Mouse (Mus musculus) MEL (cell line): ENCODE results near the gene Ppp2r5b. TPM values are rescaled to one million over a fixed set of nuclear protein-coding genes. Genes with fewer than 3 reads are reported as not detected.

Experiments
- DNase-seq: peaks from one replicate; pipeline ENCODE4 v3.0.0; 2011; ENCODE audit warnings: low read depth, low spot score
- H3K27ac ChIP-seq: 2 replicates; pipeline ENCODE4 v1.5.1; 2012; ENCODE audit warnings: low read depth, mild to moderate bottlenecking, control low read depth, low read length, moderate library complexity; ENCODE audit not compliant: control insufficient read depth
- H3K27me3 ChIP-seq, 2 experiments: fragments of 150-350 bp in 1 of 2; sonication (generic) in 1 of 2; 2 replicates each; pipeline ENCODE4 v1.6.1; 2012; ENCODE audit warnings: low read length in 2 of 2, mild to moderate bottlenecking in 2 of 2, improper control_type of control experiment in 1 of 2, moderate library complexity in 1 of 2; ENCODE audit not compliant: insufficient read depth in 2 of 2, control insufficient read depth in 1 of 2
- H3K36me3 ChIP-seq, 2 experiments: 2 replicates each; pipeline ENCODE4 v1.6.1; 2012 to 2014; ENCODE audit warnings: low read length in 2 of 2, improper control_type of control experiment in 1 of 2, inconsistent platforms in 1 of 2, mild to moderate bottlenecking in 1 of 2; ENCODE audit not compliant: insufficient read depth in 2 of 2, control insufficient read depth in 1 of 2
- H3K4me1 ChIP-seq, 2 experiments: fragments of 150-350 bp in 1 of 2; sonication (generic) in 1 of 2; 2 replicates each; pipeline ENCODE4 v1.6.1; 2012; ENCODE audit warnings: low read length in 2 of 2, improper control_type of control experiment in 1 of 2, mild to moderate bottlenecking in 1 of 2; ENCODE audit not compliant: insufficient read depth in 2 of 2, control insufficient read depth in 1 of 2
- H3K4me3 ChIP-seq, 2 experiments: fragments of 150-350 bp in 1 of 2; sonication (generic) in 1 of 2; 2 replicates each; pipeline ENCODE4 v1.5.1; 2012; ENCODE audit warnings: low read depth in 2 of 2, low read length in 2 of 2, mild to moderate bottlenecking in 2 of 2, moderate library complexity in 2 of 2, control low read depth in 1 of 2, improper control_type of control experiment in 1 of 2; ENCODE audit not compliant: control insufficient read depth in 1 of 2, insufficient read depth in 1 of 2
- H3K79me2 ChIP-seq: 2 replicates; pipeline ENCODE4 v1.6.1; 2012; ENCODE audit warnings: mild to moderate bottlenecking, low read length, moderate library complexity; ENCODE audit not compliant: control insufficient read depth, poor library complexity, insufficient read depth
- H3K9ac ChIP-seq: 2 replicates; pipeline ENCODE4 v1.6.1; 2012; ENCODE audit warnings: low read depth, mild to moderate bottlenecking, control low read depth, low read length, moderate library complexity; ENCODE audit not compliant: control insufficient read depth, poor library complexity, severe bottlenecking
- H3K9me3 ChIP-seq: fragments of 150-350 bp; sonication (generic); replicated peaks from 2 replicates; pipeline ENCODE4 v1.6.1; 2012; ENCODE audit warnings: mild to moderate bottlenecking, low read length, improper control_type of control experiment, moderate library complexity; ENCODE audit not compliant: insufficient read depth
- BHLHE40 ChIP-seq: IDR thresholded peaks from 2 replicates; pipeline ENCODE4 v1.6.1; 2012; ENCODE audit warnings: low read depth, mild to moderate bottlenecking, inconsistent platforms, low read length, improper control_type of control experiment, borderline replicate concordance
- CHD1 ChIP-seq: IDR thresholded peaks from 2 replicates; pipeline ENCODE4 v1.6.1; 2012; ENCODE audit warnings: low read depth, mild to moderate bottlenecking, inconsistent platforms, low read length, improper control_type of control experiment
- CHD2 ChIP-seq: IDR thresholded peaks from 2 replicates; pipeline ENCODE4 v1.6.1; 2011; ENCODE audit warnings: low read length, improper control_type of control experiment
- CTCF ChIP-seq, 3 experiments: IDR thresholded peaks in 2 of 3; conservative IDR thresholded peaks in 1 of 3; 2 replicates each; pipeline ENCODE4 v1.5.1; 2011 to 2012; ENCODE audit warnings: low read length in 3 of 3, low read depth in 2 of 3, mild to moderate bottlenecking in 2 of 3, improper control_type of control experiment in 1 of 3, inconsistent platforms in 1 of 3, mixed read lengths in 1 of 3, moderate library complexity in 1 of 3; ENCODE audit not compliant: control insufficient read depth in 1 of 3, insufficient read depth in 1 of 3, poor library complexity in 1 of 3, severe bottlenecking in 1 of 3
- E2F4 ChIP-seq: IDR thresholded peaks from 2 replicates; pipeline ENCODE4 v1.6.1; 2011; ENCODE audit warnings: low read depth, low read length, improper control_type of control experiment, borderline replicate concordance
- ELF1 ChIP-seq: IDR thresholded peaks from 2 replicates; pipeline ENCODE4 v1.6.1; 2014; ENCODE audit warnings: low read depth, mild to moderate bottlenecking, inconsistent platforms, low read length, improper control_type of control experiment, moderate library complexity
- GATA1 ChIP-seq: IDR thresholded peaks from 2 replicates; pipeline ENCODE4 v1.6.1; 2011; ENCODE audit warnings: low read depth, low read length, improper control_type of control experiment
- HCFC1 ChIP-seq: IDR thresholded peaks from 2 replicates; pipeline ENCODE4 v1.6.1; 2012; ENCODE audit warnings: low read depth, mild to moderate bottlenecking, inconsistent platforms, low read length, improper control_type of control experiment, moderate library complexity
- JUND ChIP-seq: IDR thresholded peaks from 2 replicates; pipeline ENCODE4 v1.6.1; 2011; ENCODE audit warnings: low read depth, mild to moderate bottlenecking, improper control_type of control experiment, low read length
- KAT2A ChIP-seq: conservative IDR thresholded peaks from 2 replicates; pipeline ENCODE4 v1.6.1; 2012; ENCODE audit warnings: low read depth, low read length, improper control_type of control experiment, inconsistent platforms
- MAFK ChIP-seq: IDR thresholded peaks from 2 replicates; pipeline ENCODE4 v1.6.1; 2011; ENCODE audit warnings: low read depth, mild to moderate bottlenecking, low read length, improper control_type of control experiment, borderline replicate concordance
- MXI1 ChIP-seq: IDR thresholded peaks from 2 replicates; pipeline ENCODE4 v1.6.1; 2011; ENCODE audit warnings: mild to moderate bottlenecking, low read depth, low read length, improper control_type of control experiment
- MYC ChIP-seq: IDR thresholded peaks from 2 replicates; pipeline ENCODE4 v1.6.1; 2011; ENCODE audit warnings: low read depth, mild to moderate bottlenecking, low read length, improper control_type of control experiment, moderate library complexity
- NELFE ChIP-seq: IDR thresholded peaks from 2 replicates; pipeline ENCODE4 v1.6.1; 2011; ENCODE audit warnings: low read depth, low read length, improper control_type of control experiment
- NRF1 ChIP-seq: IDR thresholded peaks from 2 replicates; pipeline ENCODE4 v1.6.1; 2014; ENCODE audit warnings: low read depth, mild to moderate bottlenecking, inconsistent platforms, low read length, improper control_type of control experiment, moderate library complexity; ENCODE audit not compliant: poor library complexity, insufficient read depth, severe bottlenecking
- POLR2A ChIP-seq, 2 experiments: IDR thresholded peaks; 2 replicates each; pipeline ENCODE4 v1.6.1; 2011 to 2012; ENCODE audit warnings: low read length in 2 of 2, mild to moderate bottlenecking in 2 of 2, control low read depth in 1 of 2, improper control_type of control experiment in 1 of 2, low read depth in 1 of 2, moderate library complexity in 1 of 2; ENCODE audit not compliant: control insufficient read depth in 1 of 2, insufficient read depth in 1 of 2, poor library complexity in 1 of 2
- POLR2AphosphoS2 ChIP-seq: IDR thresholded peaks from 2 replicates; pipeline ENCODE4 v1.6.1; 2011; ENCODE audit warnings: low read length, improper control_type of control experiment
- POLR2AphosphoS5 ChIP-seq: IDR thresholded peaks from 2 replicates; pipeline ENCODE4 v1.6.1; 2012; ENCODE audit warnings: low read depth, borderline replicate concordance, mild to moderate bottlenecking, inconsistent platforms, low read length, moderate library complexity, mixed read lengths
- RAD21 ChIP-seq: IDR thresholded peaks from 2 replicates; pipeline ENCODE4 v1.6.1; 2011; ENCODE audit warnings: mild to moderate bottlenecking, low read depth, low read length, improper control_type of control experiment
- RCOR1 ChIP-seq: IDR thresholded peaks from 2 replicates; pipeline ENCODE4 v1.6.1; 2012; ENCODE audit warnings: low read depth, mild to moderate bottlenecking, inconsistent platforms, low read length, improper control_type of control experiment
- SMC3 ChIP-seq: IDR thresholded peaks from 2 replicates; pipeline ENCODE4 v1.6.1; 2011; ENCODE audit warnings: low read depth, low read length, improper control_type of control experiment
- TAL1 ChIP-seq: IDR thresholded peaks from 2 replicates; pipeline ENCODE4 v1.6.1; 2012; ENCODE audit warnings: mild to moderate bottlenecking, inconsistent platforms, low read length, moderate library complexity, mixed read lengths
- TBP ChIP-seq: IDR thresholded peaks from 2 replicates; pipeline ENCODE4 v1.8.0; 2011; ENCODE audit warnings: low read depth, low read length, improper control_type of control experiment
- UBTF ChIP-seq: IDR thresholded peaks from 2 replicates; pipeline ENCODE4 v1.6.1; 2012; ENCODE audit warnings: low read depth, mild to moderate bottlenecking, inconsistent platforms, low read length, improper control_type of control experiment, moderate library complexity, borderline replicate concordance; ENCODE audit not compliant: insufficient read depth
- ZC3H11A ChIP-seq: IDR thresholded peaks from 2 replicates; pipeline ENCODE4 v1.6.1; 2012; ENCODE audit warnings: low read depth, mild to moderate bottlenecking, inconsistent platforms, low read length, improper control_type of control experiment
- ZNF384 ChIP-seq: IDR thresholded peaks from 2 replicates; pipeline ENCODE4 v1.6.1; 2012; ENCODE audit warnings: low read depth, mild to moderate bottlenecking, inconsistent platforms, low read length, improper control_type of control experiment
- polyA plus RNA-seq, 2 experiments: library from polyadenylated mRNA; stranded (reverse) in 1 of 2; unstranded in 1 of 2; fragments of >175 nt in 1 of 2; fragments of >200 nt in 1 of 2; gene quantifications; 2 replicates each; pipeline versions ENCODE4 v1.2.1 to v1.2.4; 2012; ENCODE audit warnings: low replicate concordance in 2 of 2, low read depth in 1 of 2; ENCODE audit not compliant: insufficient read length in 2 of 2, insufficient read depth in 1 of 2, missing spikeins in 1 of 2
- total RNA-seq: library from RNA; depleted of rRNA; stranded (reverse); fragments of 300-350 nt; gene quantifications from 2 replicates; pipeline ENCODE4 v1.2.3, GENCODE M21; 2012

The Ppp2r5b gene
- total and polyA plus RNA-seq, 3 experiments, result 14.7 to 15.6 TPM; not detected in 1

GRCm38 (mm10) chr19:6241274-6242107, 5.8 kb upstream of the Ppp2r5b start, which contains the start of gene Atg2a (continued):
- TF ChIP-seq POLR2AphosphoS5 (no peak), TAL1 (no peak), BHLHE40 (no peak), HCFC1 (peak; percentile 89), KAT2A (no peak; the same call in 1 of the 2 replicates), ELF1 (peak; percentile 46; the same call in 1 of the 2 replicates), POLR2AphosphoS2 (no peak), RAD21 (no peak), CTCF (IDR thresholded peaks at IDR 0.05 in 2 of 3, conservative IDR thresholded peaks at IDR 0.05 in 1 of 3; ENCODE audit: control insufficient read depth in 1 of 3, insufficient read depth in 1 of 3, low read depth in 2 of 3, low read length in 3 of 3, poor library complexity in 1 of 3, severe bottlenecking in 1 of 3) (no peak), MXI1 (no peak; the same call in 1 of the 2 replicates), CHD2 (no peak), TBP (no peak; the same call in 1 of the 2 replicates)

- Histone ChIP-seq H3K4me3 (peak overlapping the region; percentile 6 to 36), H3K9ac (peak overlapping the region; percentile 60), H3K36me3 (peaks cover 0 to 31% of the 10 kb centered on the region in 2 experiments; a peak in 2 of 4 replicates), H3K27me3 (no peaks in the 10 kb centered on the region), H3K4me1 (peaks cover 6 to 40% of the 10 kb centered on the region in 2 experiments), H3K27ac (peak overlapping the region; percentile 94), H3K79me2 (peaks cover 11% of the 10 kb centered on the region), H3K9me3 (no peaks in the 10 kb centered on the region)
- no peak for DNase-seq
- TF ChIP-seq CHD1 (no peak), SMC3 (no peak), RCOR1 (no peak), ZNF384 (0 out of 2 replicates have a peak, but pooled peaks have one; percentile 6), NELFE (0 out of 2 replicates have a peak, but pooled peaks have one; percentile 6)
These were observed 5.1 kb upstream of the Ppp2r5b start for GRCm38 (mm10) chr19:6240725-6241124.

DNA sequence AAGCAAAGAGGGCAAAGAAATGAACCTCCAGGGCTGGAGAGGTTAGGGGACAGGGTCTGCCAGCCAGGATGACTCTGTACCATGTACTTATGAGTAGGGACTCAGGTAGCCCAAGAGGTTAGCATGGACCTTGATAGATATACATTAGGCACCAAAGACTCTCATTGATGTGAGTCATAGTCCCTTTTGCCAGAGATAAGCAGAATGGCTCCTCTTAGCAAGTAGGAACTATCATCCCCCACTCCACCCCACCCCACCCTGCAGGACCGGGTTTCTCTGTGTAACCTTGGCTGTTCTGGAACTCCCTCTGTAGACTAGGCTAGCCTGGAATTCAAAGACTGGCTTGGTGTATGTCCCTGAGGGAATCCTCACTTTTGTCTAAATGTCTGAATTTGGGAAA, 4.5 kb upstream of the Ppp2r5b start:
- DNase-seq, result peak; percentile 78
- H3K4me1 ChIP-seq, result peaks cover 6 to 42% of the 10 kb centered on the region in 2 experiments
- H3K27ac ChIP-seq, result peak overlapping the region; percentile 94
- TF ChIP-seq TBP (no peak), ZC3H11A (no peak), MAFK (no peak), POLR2A (IDR thresholded peaks at IDR 0.05; ENCODE audit: control insufficient read depth in 1 of 2, insufficient read depth in 1 of 2, low read depth in 1 of 2, low read length in 2 of 2, poor library complexity in 1 of 2) (no peak), ELF1 (no peak), MYC (peak; percentile 38; the same call in 1 of the 2 replicates), CTCF (IDR thresholded peaks at IDR 0.05 in 2 of 3, conservative IDR thresholded peaks at IDR 0.05 in 1 of 3; ENCODE audit: control insufficient read depth in 1 of 3, insufficient read depth in 1 of 3, low read depth in 2 of 3, low read length in 3 of 3, poor library complexity in 1 of 3, severe bottlenecking in 1 of 3) (no peak), HCFC1 (no peak), NRF1 (no peak), UBTF (no peak), POLR2AphosphoS2 (no peak), CHD1 (no peak), E2F4 (no peak), GATA1 (peak; percentile 88), RCOR1 (no peak), JUND (peak; percentile 88), KAT2A (no peak)

More for the DNA sequence above, 4.5 kb upstream of the Ppp2r5b start:
- H3K9ac ChIP-seq, result peak overlapping the region; percentile 60
- H3K27me3 ChIP-seq, result no peaks in the 10 kb centered on the region
- no peaks in the 10 kb centered on the region for H3K9me3 ChIP-seq
- H3K79me2 ChIP-seq, result peaks cover 15% of the 10 kb centered on the region
- peaks cover 0 to 31% of the 10 kb centered on the region in 2 experiments; a peak in 2 of 4 replicates for H3K36me3 ChIP-seq
- H3K4me3 ChIP-seq, result peak overlapping the region; percentile 6 to 36
